Mouse (Mus musculus) MEL (cell line): ENCODE data around the gene Sult6b2.

Experiments
- CHD2 ChIP-seq: IDR thresholded peaks from 2 replicates; pipeline ENCODE4 v1.6.1; 2011; ENCODE audit warnings: low read length, improper control_type of control experiment
- CTCF ChIP-seq, 3 experiments: IDR thresholded peaks in 2 of 3; conservative IDR thresholded peaks in 1 of 3; 2 replicates each; pipeline ENCODE4 v1.5.1; 2011 to 2012; ENCODE audit warnings: low read length in 3 of 3, low read depth in 2 of 3, mild to moderate bottlenecking in 2 of 3, improper control_type of control experiment in 1 of 3, inconsistent platforms in 1 of 3, mixed read lengths in 1 of 3, moderate library complexity in 1 of 3; ENCODE audit not compliant: control insufficient read depth in 1 of 3, insufficient read depth in 1 of 3, poor library complexity in 1 of 3, severe bottlenecking in 1 of 3
- GATA1 ChIP-seq: IDR thresholded peaks from 2 replicates; pipeline ENCODE4 v1.6.1; 2011; ENCODE audit warnings: low read depth, low read length, improper control_type of control experiment
- KAT2A ChIP-seq: conservative IDR thresholded peaks from 2 replicates; pipeline ENCODE4 v1.6.1; 2012; ENCODE audit warnings: low read depth, low read length, improper control_type of control experiment, inconsistent platforms
- MAX ChIP-seq: IDR thresholded peaks from 2 replicates; pipeline ENCODE4 v1.6.1; 2011; ENCODE audit warnings: low read length, improper control_type of control experiment
- MAZ ChIP-seq: IDR thresholded peaks from 2 replicates; pipeline ENCODE4 v1.6.1; 2012; ENCODE audit warnings: low read depth, mild to moderate bottlenecking, inconsistent platforms, low read length, improper control_type of control experiment
- NRF1 ChIP-seq: IDR thresholded peaks from 2 replicates; pipeline ENCODE4 v1.6.1; 2014; ENCODE audit warnings: low read depth, mild to moderate bottlenecking, inconsistent platforms, low read length, improper control_type of control experiment, moderate library complexity; ENCODE audit not compliant: poor library complexity, insufficient read depth, severe bottlenecking
- POLR2A ChIP-seq, 2 experiments: IDR thresholded peaks; 2 replicates each; pipeline ENCODE4 v1.6.1; 2011 to 2012; ENCODE audit warnings: low read length in 2 of 2, mild to moderate bottlenecking in 2 of 2, control low read depth in 1 of 2, improper control_type of control experiment in 1 of 2, low read depth in 1 of 2, moderate library complexity in 1 of 2; ENCODE audit not compliant: control insufficient read depth in 1 of 2, insufficient read depth in 1 of 2, poor library complexity in 1 of 2
- POLR2AphosphoS2 ChIP-seq: IDR thresholded peaks from 2 replicates; pipeline ENCODE4 v1.6.1; 2011; ENCODE audit warnings: low read length, improper control_type of control experiment
- SMC3 ChIP-seq: IDR thresholded peaks from 2 replicates; pipeline ENCODE4 v1.6.1; 2011; ENCODE audit warnings: low read depth, low read length, improper control_type of control experiment
- TCF12 ChIP-seq: IDR thresholded peaks from 2 replicates; pipeline ENCODE4 v1.6.1; 2014; ENCODE audit warnings: low read depth, mild to moderate bottlenecking, inconsistent platforms, low read length, improper control_type of control experiment, moderate library complexity
- UBTF ChIP-seq: IDR thresholded peaks from 2 replicates; pipeline ENCODE4 v1.6.1; 2012; ENCODE audit warnings: low read depth, mild to moderate bottlenecking, inconsistent platforms, low read length, improper control_type of control experiment, moderate library complexity, borderline replicate concordance; ENCODE audit not compliant: insufficient read depth
- USF2 ChIP-seq, 2 experiments: IDR thresholded peaks; 2 replicates each; pipeline ENCODE4 v1.6.1; 2011 to 2012; ENCODE audit warnings: improper control_type of control experiment in 2 of 2, low read length in 2 of 2, borderline replicate concordance in 1 of 2, inconsistent platforms in 1 of 2, low read depth in 1 of 2, mild to moderate bottlenecking in 1 of 2; ENCODE audit not compliant: insufficient read depth in 1 of 2
- ZNF384 ChIP-seq: IDR thresholded peaks from 2 replicates; pipeline ENCODE4 v1.6.1; 2012; ENCODE audit warnings: low read depth, mild to moderate bottlenecking, inconsistent platforms, low read length, improper control_type of control experiment

GRCm38 (mm10) chr6:142812969-142813368 is 8.7 kb upstream of the Sult6b2 start:
- TF ChIP-seq CTCF (IDR thresholded peaks at IDR 0.05 in 2 of 3, conservative IDR thresholded peaks at IDR 0.05 in 1 of 3; ENCODE audit: control insufficient read depth in 1 of 3, insufficient read depth in 1 of 3, low read depth in 2 of 3, low read length in 3 of 3, poor library complexity in 1 of 3, severe bottlenecking in 1 of 3) (no peak), KAT2A (no peak), POLR2AphosphoS2 (no peak), USF2 (IDR thresholded peaks at IDR 0.05; ENCODE audit: borderline replicate concordance in 1 of 2, insufficient read depth in 1 of 2, low read depth in 1 of 2, low read length in 2 of 2) (no peak), GATA1 (no peak), POLR2A (IDR thresholded peaks at IDR 0.05; ENCODE audit: control insufficient read depth in 1 of 2, insufficient read depth in 1 of 2, low read depth in 1 of 2, low read length in 2 of 2, poor library complexity in 1 of 2) (no peak), ZNF384 (no peak), MAX (no peak), CHD2 (no peak), NRF1 (no peak), TCF12 (no peak), UBTF (no peak), MAZ (no peak), SMC3 (no peak)
